7 mouse cellular contexts compared by ENCODE assay signal in the genomic region with DNA sequence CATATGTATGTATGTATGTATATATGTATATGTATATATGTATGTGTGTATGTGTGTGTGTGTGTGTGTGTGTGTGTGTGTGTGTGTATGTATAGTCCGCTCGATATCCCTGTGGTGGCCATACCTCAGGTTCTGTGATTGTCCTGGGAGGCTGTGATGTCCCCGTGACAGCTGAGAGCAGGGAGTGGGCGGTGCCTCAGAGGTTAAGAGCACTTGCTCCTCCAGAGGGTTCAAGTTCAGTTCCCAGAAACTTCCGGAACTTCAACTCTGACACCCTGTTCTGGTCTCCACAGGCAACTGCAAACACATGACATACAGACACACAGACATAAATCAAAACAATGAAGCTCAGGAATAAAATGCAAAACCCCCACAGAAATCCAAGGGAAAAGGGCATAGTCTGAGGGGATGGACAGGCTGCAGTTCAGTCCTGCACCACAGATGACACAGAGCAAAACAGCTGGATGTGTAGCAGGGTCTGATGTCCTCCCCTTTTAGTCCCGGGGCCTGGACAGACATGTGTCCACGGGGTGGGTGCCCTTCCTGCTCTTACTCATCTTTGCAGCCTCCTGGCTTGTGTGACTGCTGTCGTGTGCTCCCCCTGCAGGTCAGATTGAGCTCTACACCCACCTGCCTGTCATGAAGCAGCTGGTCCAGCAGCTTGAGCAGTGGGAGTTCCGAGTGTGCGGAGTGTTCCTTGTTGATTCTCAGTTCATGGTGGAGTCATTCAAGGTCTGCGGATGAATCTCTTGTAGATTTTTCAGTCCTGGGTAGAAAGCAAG. TPM values are rescaled to one million over a fixed set of nuclear protein-coding genes. Genes with fewer than 3 reads are reported as not detected.
DNase-seq lines count a peak whose midpoint lies in the region; ATAC-seq lines count a peak whose summit lies in the region.

No protein-coding gene starts in this region.

- peak; percentile 88 for DNase-seq in ZHBTc4 (ENCODE audit: low read depth, low spot score)
- peak; percentile 80 for DNase-seq in cerebellum, adult 8-10 months
- DNase-seq in left cerebral cortex, adult 8-10 months (ENCODE audit: low spot score in 2 of 2), result peak; percentile 54 to 75
- DNase-seq in right cerebral cortex, postnatal 36 days (ENCODE audit: low spot score in 2 of 2), result peak; percentile 77 to 78

- ATAC-seq in frontal cortex, adult (ENCODE audit: low TSS enrichment), result peak; percentile 85
- ATAC-seq in inflammation-experienced regulatory T-cells, adult 6 months, result peak; percentile 73
- peak; percentile 99 for ATAC-seq in megakaryocyte progenitor cell, adult 5-6 weeks (replicated peaks; ENCODE audit: poor library complexity)

RNA-seq across cellular contexts. Expression of gene Fam216a, which starts 7.4 kb away (rescaled TPM):
- 1 to 10 TPM; 7.3 to 9.4 (median 7.9) TPM for polyA plus RNA-seq in inflammation-experienced regulatory T-cells, adult 6 months (2017; shearing (Covaris generic))
- 10 to 100 TPM; 66.1 to 74.2 (median 70.7) TPM for total RNA-seq in left cerebral cortex, adult 8-10 months (2022)
- total RNA-seq in megakaryocyte progenitor cell, adult 5-6 weeks (2015), result 31.8 and 41.0 TPM in 2 replicates
- 42.1 and 48.5 TPM in 2 replicates for total RNA-seq in megakaryocyte progenitor cell, adult 5-6 weeks (2017)

RNA-seq across cellular contexts. Expression of gene Gpn3, which starts 7.9 kb away (rescaled TPM):
- polyA plus RNA-seq in inflammation-experienced regulatory T-cells, adult 6 months (2017; shearing (Covaris generic)), result 10 to 100 TPM; 42.4 to 69.7 (median 60.2) TPM
- total RNA-seq in left cerebral cortex, adult 8-10 months (2022), result 10 to 100 TPM; 21.8 to 24.8 (median 22.7) TPM
- 50.4 and 61.9 TPM in 2 replicates for total RNA-seq in megakaryocyte progenitor cell, adult 5-6 weeks (2015)
- total RNA-seq in megakaryocyte progenitor cell, adult 5-6 weeks (2017), result 45.8 and 47.5 TPM in 2 replicates

RNA-seq across cellular contexts. Expression of gene Arpc3, which starts 12.1 kb away (rescaled TPM):
- 100 to 1,000 TPM; 331 to 710 (median 523) TPM for polyA plus RNA-seq in inflammation-experienced regulatory T-cells, adult 6 months (2017; shearing (Covaris generic))
- 100 to 1,000 TPM; 173 to 229 (median 205) TPM for total RNA-seq in left cerebral cortex, adult 8-10 months (2022)
- 285 TPM in 2 replicates for total RNA-seq in megakaryocyte progenitor cell, adult 5-6 weeks (2015)
- 1,035 and 1,085 TPM in 2 replicates for total RNA-seq in megakaryocyte progenitor cell, adult 5-6 weeks (2017)

RNA-seq across cellular contexts. Expression of gene Vps29, which starts 25.4 kb away (rescaled TPM):
- polyA plus RNA-seq in inflammation-experienced regulatory T-cells, adult 6 months (2017; shearing (Covaris generic)), result 100 to 1,000 TPM; 206 to 295 (median 210) TPM
- total RNA-seq in left cerebral cortex, adult 8-10 months (2022), result 100 to 1,000 TPM; 182 to 219 (median 199) TPM
- total RNA-seq in megakaryocyte progenitor cell, adult 5-6 weeks (2015), result 129 and 137 TPM in 2 replicates
- 93.9 and 96.9 TPM in 2 replicates for total RNA-seq in megakaryocyte progenitor cell, adult 5-6 weeks (2017)

RNA-seq across cellular contexts. Expression of gene Rad9b, which starts 25.5 kb away (rescaled TPM):
- polyA plus RNA-seq in inflammation-experienced regulatory T-cells, adult 6 months (2017; shearing (Covaris generic)), result 10 to 100 TPM in 2 of 3 experiments, 1 to 10 TPM in 1; 6.1 to 16.8 (median 13.9) TPM
- 1 to 10 TPM; 3.4 to 5.0 (median 4.2) TPM for total RNA-seq in left cerebral cortex, adult 8-10 months (2022)
- total RNA-seq in megakaryocyte progenitor cell, adult 5-6 weeks (2015), result 4.3 and 4.4 TPM in 2 replicates
- total RNA-seq in megakaryocyte progenitor cell, adult 5-6 weeks (2017), result 4.8 and 7.5 TPM in 2 replicates

Comparison
In these comparisons a context has a peak if more than half of its experiments do, and no peak if none do; other contexts are left out.
1. Peak in every context shown above with its lines: DNase-seq and ATAC-seq.